Mouse (Mus musculus) heart, embryonic 15.5 days (tissue): ENCODE data around the gene Kansl1l. TPM values are rescaled to one million over a fixed set of nuclear protein-coding genes. Genes with fewer than 3 reads are reported as not detected.
"Not testable (repeated sequence)": the region's sequence is repeated elsewhere in the genome, so short reads cannot be mapped to it uniquely, and the experiment has no call there.

Source experiments
- ATAC-seq: fragments of 200-750 bp; cut with Nextera tagmentation; replicated peaks from 2 replicates; pipeline ENCODE4 v1.8.0; 2017; ENCODE audit warnings: low read depth, moderate TSS enrichment; ENCODE audit not compliant: insufficient number of reproducible peaks, insufficient read depth, low FRiP score
- H3K27ac ChIP-seq: fragments of 300-500 bp; sonication (generic); 2 replicates; pipeline ENCODE4 v1.5.1; 2015; ENCODE audit warnings: mild to moderate bottlenecking, inconsistent platforms
- H3K27me3 ChIP-seq: fragments of 300-500 bp; sonication (generic); 2 replicates; pipeline ENCODE4 v1.6.1; 2015; ENCODE audit warnings: inconsistent platforms
- H3K36me3 ChIP-seq: fragments of 300-500 bp; sonication (generic); 2 replicates; pipeline ENCODE4 v1.6.1; 2015; ENCODE audit warnings: mild to moderate bottlenecking, inconsistent platforms
- H3K4me1 ChIP-seq: fragments of 300-500 bp; sonication (generic); replicated peaks from 2 replicates; pipeline ENCODE4 v1.6.1; 2015; ENCODE audit warnings: inconsistent platforms
- H3K4me2 ChIP-seq: fragments of 300-500 bp; sonication (generic); 2 replicates; pipeline ENCODE4 v1.6.1; 2015; ENCODE audit warnings: inconsistent platforms, mild to moderate bottlenecking, moderate library complexity
- H3K4me3 ChIP-seq: fragments of 300-500 bp; sonication (generic); 2 replicates; pipeline ENCODE4 v1.5.1; 2015; ENCODE audit warnings: mild to moderate bottlenecking, inconsistent platforms
- H3K9ac ChIP-seq: fragments of 300-500 bp; sonication (generic); 2 replicates; pipeline ENCODE4 v1.6.1; 2015; ENCODE audit warnings: mild to moderate bottlenecking, inconsistent platforms
- H3K9me3 ChIP-seq: fragments of 300-500 bp; sonication (generic); replicated peaks from 2 replicates; pipeline ENCODE4 v1.6.1; 2016; ENCODE audit warnings: inconsistent platforms
- WGBS: fragments of 180-500 bp; shearing (Covaris S2); methylation state at CpG from one replicate; pipeline ENCODE4 v1.1.7; 2015; ENCODE audit warnings: mixed read lengths; 5-methylcytosine and 5-hydroxymethylcytosine counted together
- polyA plus RNA-seq: library from polyadenylated mRNA; unstranded; fragments of >200 nt; fragmentation: Nextera tagmentation; extraction: Ambion mirVana; gene quantifications from 2 replicates; pipeline ENCODE4 v1.2.1, GENCODE M21; 2015

Kansl1l gene
- polyA plus RNA-seq, 1 experiment from 2014 or later: 12.3 TPM

- no peak overlapping the region for H3K4me2 ChIP-seq
- no peak overlapping the region for H3K9ac ChIP-seq
- H3K4me1 ChIP-seq: no peaks in the 10 kb centered on the region
- 68% methylated on average over 2 of the region's 2 CpGs for WGBS
- no peak for ATAC-seq
- H3K27ac ChIP-seq: no peak overlapping the region
- no peaks in the 10 kb centered on the region for H3K9me3 ChIP-seq
- no peak overlapping the region for H3K4me3 ChIP-seq
- H3K27me3 ChIP-seq: no peaks in the 10 kb centered on the region
- H3K36me3 ChIP-seq: peaks cover 6% of the 10 kb centered on the region
These were observed 39.5 kb downstream of the Kansl1l start for GRCm38 (mm10) chr1:66777878-66778277.

GRCm38 (mm10) chr1:66768764-66769163 is 48.6 kb downstream of the Kansl1l start:
- H3K4me3 ChIP-seq: no peak overlapping the region
- no peak overlapping the region for H3K4me2 ChIP-seq
- H3K27me3 ChIP-seq: no peaks in the 10 kb centered on the region
- no peak for ATAC-seq
- H3K4me1 ChIP-seq: no peaks in the 10 kb centered on the region
- no peak overlapping the region for H3K9ac ChIP-seq
- peaks cover 19% of the 10 kb centered on the region for H3K36me3 ChIP-seq
- H3K27ac ChIP-seq: no peak overlapping the region
- no peaks in the 10 kb centered on the region for H3K9me3 ChIP-seq
- WGBS: 94% methylated on average over 1 of the region's 1 CpGs

- 66% methylated on average over 1 of the region's 1 CpGs for WGBS
- Histone ChIP-seq H3K4me1 (no peaks in the 10 kb centered on the region), H3K9ac (no peak overlapping the region), H3K27ac (no peak overlapping the region), H3K9me3 (no peaks in the 10 kb centered on the region), H3K36me3 (peaks cover 28% of the 10 kb centered on the region), H3K27me3 (no peaks in the 10 kb centered on the region), H3K4me3 (no peak overlapping the region), H3K4me2 (no peak overlapping the region)
- no peak for ATAC-seq
These were observed 86.8 kb downstream of the Kansl1l start for GRCm38 (mm10) chr1:66730581-66730980.

GRCm38 (mm10) chr1:66712859-66713258 is 104.5 kb downstream of the Kansl1l start:
- Histone ChIP-seq H3K4me2 (no peak overlapping the region), H3K9ac (no peak overlapping the region), H3K4me3 (no peak overlapping the region), H3K4me1 (no peaks in the 10 kb centered on the region), H3K9me3 (no peaks in the 10 kb centered on the region), H3K27me3 (no peaks in the 10 kb centered on the region), H3K27ac (no peak overlapping the region), H3K36me3 (peaks cover 42% of the 10 kb centered on the region)
- WGBS: 86% methylated on average over 3 of the region's 3 CpGs
- ATAC-seq: no peak

- Histone ChIP-seq H3K4me2 (no peak overlapping the region), H3K27ac (no peak overlapping the region), H3K27me3 (no peaks in the 10 kb centered on the region), H3K36me3 (peaks cover 15% of the 10 kb centered on the region), H3K9ac (no peak overlapping the region), H3K4me3 (no peak overlapping the region), H3K9me3 (no peaks in the 10 kb centered on the region), H3K4me1 (peaks cover 14% of the 10 kb centered on the region)
- no peak for ATAC-seq
- 38% methylated on average over 6 of the region's 6 CpGs for WGBS
These were observed 112.8 kb downstream of the Kansl1l start for GRCm38 (mm10) chr1:66704523-66704922.

- H3K4me2 ChIP-seq: no peak overlapping the region; the same call in 1 of the 2 replicates
- peaks cover 14% of the 10 kb centered on the region for H3K4me1 ChIP-seq
- H3K27me3 ChIP-seq: no peaks in the 10 kb centered on the region
- H3K9me3 ChIP-seq: no peaks in the 10 kb centered on the region
- WGBS: 73% methylated on average over 4 of the region's 4 CpGs
- no peak overlapping the region for H3K4me3 ChIP-seq
- no peak for ATAC-seq
- H3K36me3 ChIP-seq: peaks cover 9% of the 10 kb centered on the region
- no peak overlapping the region for H3K9ac ChIP-seq
- no peak overlapping the region for H3K27ac ChIP-seq
These were observed 114.6 kb downstream of the Kansl1l start for GRCm38 (mm10) chr1:66702623-66703345.

- H3K4me1 ChIP-seq: peaks cover 14% of the 10 kb centered on the region
- H3K9ac ChIP-seq: peak overlapping the region; percentile 81
- 19% methylated on average over 2 of the region's 2 CpGs for WGBS
- peak overlapping the region; percentile 76 for H3K4me2 ChIP-seq
- no peak for ATAC-seq
- H3K9me3 ChIP-seq: no peaks in the 10 kb centered on the region
- H3K27me3 ChIP-seq: no peaks in the 10 kb centered on the region
- peak overlapping the region; percentile 80; the same call in 1 of the 2 replicates for H3K27ac ChIP-seq
- peaks cover 3% of the 10 kb centered on the region; the same call in 1 of the 2 replicates for H3K36me3 ChIP-seq
- peak overlapping the region; percentile 89 for H3K4me3 ChIP-seq
These were observed 115.8 kb downstream of the Kansl1l start for GRCm38 (mm10) chr1:66701576-66701940.

GRCm38 (mm10) chr1:66700693-66701575 is 116.4 kb downstream of the Kansl1l start, which contains the start of gene Rpe:
Gene Rpe, plus strand, starts transcription at chr1:66700831.
- WGBS: under 1% methylated on average over 73 of the region's 73 CpGs

GRCm38 (mm10) chr1:66700149-66700692 is 117.1 kb downstream of the Kansl1l start:
- peaks cover 14% of the 10 kb centered on the region for H3K4me1 ChIP-seq
- H3K4me3 ChIP-seq: peak overlapping the region; percentile 89
- H3K4me2 ChIP-seq: peak overlapping the region; percentile 76
- ATAC-seq: no peak
- H3K27ac ChIP-seq: no peak overlapping the region
- no peaks in the 10 kb centered on the region for H3K36me3 ChIP-seq
- H3K9ac ChIP-seq: no peak overlapping the region; the same call in 1 of the 2 replicates
- no peaks in the 10 kb centered on the region for H3K9me3 ChIP-seq
- H3K27me3 ChIP-seq: no peaks in the 10 kb centered on the region
- 43% methylated on average over 5 of the region's 5 CpGs for WGBS

More at GRCm38 (mm10) chr1:66700693-66701575, 116.4 kb downstream of the Kansl1l start, which contains the start of gene Rpe:
- Histone ChIP-seq H3K4me1 (peaks cover 14% of the 10 kb centered on the region), H3K27ac (peak within 1 kb of the TSS; percentile 80), H3K27me3 (no peaks in the 10 kb centered on the region), H3K36me3 (no peaks in the 10 kb centered on the region), H3K9me3 (no peaks in the 10 kb centered on the region), H3K9ac (peak within 1 kb of the TSS; percentile 81), H3K4me3 (peak within 1 kb of the TSS; percentile 89), H3K4me2 (peak within 1 kb of the TSS; percentile 76)
- ATAC-seq: peak; percentile 100

GRCm38 (mm10) chr1:66699630-66700029 is 117.7 kb downstream of the Kansl1l start:
- not testable (repeated sequence) for H3K36me3 ChIP-seq, H3K27me3 ChIP-seq, ATAC-seq, H3K9me3 ChIP-seq, H3K4me3 ChIP-seq, H3K4me2 ChIP-seq, H3K9ac ChIP-seq, H3K27ac ChIP-seq
- 85% methylated on average over 10 of the region's 10 CpGs for WGBS
- H3K4me1 ChIP-seq: peaks cover 14% of the 10 kb centered on the region

GRCm38 (mm10) chr1:66695296-66695695 is 122.1 kb downstream of the Kansl1l start:
- Histone ChIP-seq H3K36me3 (no peaks in the 10 kb centered on the region), H3K9me3 (no peaks in the 10 kb centered on the region), H3K4me1 (no peaks in the 10 kb centered on the region), H3K27ac (no peak overlapping the region), H3K27me3 (no peaks in the 10 kb centered on the region), H3K4me3 (no peak overlapping the region), H3K4me2 (no peak overlapping the region; the same call in 1 of the 2 replicates), H3K9ac (no peak overlapping the region)
- 37% methylated on average over 7 of the region's 7 CpGs for WGBS
- ATAC-seq: no peak
